Mouse (Mus musculus) liver, adult 2 months (tissue): ENCODE measurements around the gene Sept10.

Source experiments
- CTCF ChIP-seq: fragments of 200-500 bp; IDR thresholded peaks from 2 replicates; pipeline ENCODE4 v1.5.1; 2011; ENCODE audit warnings: low read depth, low read length, control low read depth
- POLR2A ChIP-seq: fragments of 200-500 bp; IDR thresholded peaks from 2 replicates; pipeline ENCODE4 v1.6.1; 2011; ENCODE audit warnings: low read length, control low read depth; ENCODE audit not compliant: insufficient read depth; ENCODE audit errors: extremely low read depth

DNA sequence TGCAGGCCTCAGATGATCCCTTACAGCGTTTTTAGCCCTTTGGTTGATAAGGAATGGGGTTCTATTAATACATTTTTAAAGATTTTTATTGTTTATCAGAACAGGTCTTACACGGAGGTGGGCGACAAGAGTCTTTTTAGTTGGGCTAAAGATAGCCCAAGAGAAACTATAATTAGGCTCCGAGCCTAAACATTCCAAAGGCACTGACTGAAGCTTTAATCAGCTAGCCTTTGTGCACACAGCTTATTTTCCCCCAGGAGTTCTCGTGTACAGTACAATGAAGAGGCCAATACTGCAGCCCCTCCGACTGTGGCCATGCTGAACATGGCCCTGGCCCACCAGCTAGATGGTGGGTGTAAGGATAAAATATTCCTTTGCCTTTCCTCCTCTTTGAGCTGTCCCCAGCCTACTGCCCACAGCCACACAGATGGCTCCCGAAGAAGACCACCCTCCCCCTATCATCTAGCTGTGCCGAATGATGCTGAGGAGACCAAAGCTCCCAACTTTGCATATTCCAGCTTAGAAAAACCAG, 88.1 kb downstream of the Sept10 start:
- TF ChIP-seq CTCF, result no peak
- no peak for TF ChIP-seq POLR2A
